Mouse (Mus musculus): ENCODE measurements at regions not wholly inside any gene's neighbourhood (a gene's known extent, or its start where the extent isn't known, plus 50 kb on each side); places are given as distances from the start of the nearest gene placed in this dataset.

DNA sequence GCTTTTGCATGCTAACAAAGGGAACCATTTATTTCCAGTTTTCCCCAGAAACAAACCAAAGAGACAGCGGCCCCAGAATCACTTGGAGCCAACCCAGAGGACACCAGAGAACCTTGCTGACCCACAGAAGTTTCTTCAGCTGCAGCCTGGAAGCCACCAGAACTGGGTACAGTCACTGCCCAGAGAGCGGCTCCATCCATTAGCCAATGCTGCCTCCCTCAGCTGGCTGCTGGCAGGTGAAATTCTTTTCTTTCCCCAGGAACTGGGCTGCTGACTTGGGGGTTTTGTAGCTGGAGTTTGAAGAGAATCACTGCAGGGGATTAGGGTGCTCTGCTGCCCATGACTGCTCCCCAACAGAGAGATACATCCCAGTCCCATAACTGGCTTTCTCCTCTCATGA lies 140.6 kb upstream of the Dynlrb2 start:
- DNase-seq (ENCODE audit: low read depth, low spot score) = no peak
- Histone ChIP-seq H3K27me3 (ENCODE audit: control insufficient read depth, insufficient read depth, low read length, poor library complexity, severe bottlenecking) (no peaks in the 10 kb centered on the region), H3K36me3 (ENCODE audit: control insufficient read depth, insufficient read depth, low read length, poor library complexity, severe bottlenecking) (no peaks in the 10 kb centered on the region)

DNA sequence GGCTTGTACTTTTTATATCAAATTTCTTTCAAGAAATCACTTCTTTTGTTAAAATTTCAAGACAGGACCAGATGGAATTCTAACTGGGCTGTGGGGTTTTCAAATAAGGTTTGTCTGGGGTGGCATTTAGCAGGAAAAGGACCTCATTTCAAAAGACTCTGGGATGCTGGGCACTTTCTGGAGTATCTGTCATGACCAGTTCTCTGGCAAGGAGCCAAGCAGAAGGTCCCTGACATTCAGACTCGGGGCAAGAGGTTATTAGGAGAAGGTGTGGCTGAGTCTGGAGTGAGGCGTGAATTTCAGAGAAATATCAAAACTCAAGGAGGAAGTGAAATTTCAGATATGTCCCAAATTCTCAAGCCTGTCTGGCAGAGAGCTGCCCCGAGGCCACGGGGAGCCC lies 142.4 kb upstream of the Dynlrb2 start:
- DNase-seq (ENCODE audit: low read depth, low spot score) = no peak
- Histone ChIP-seq H3K36me3 (ENCODE audit: control insufficient read depth, insufficient read depth, low read length, poor library complexity, severe bottlenecking) (no peaks in the 10 kb centered on the region), H3K27me3 (ENCODE audit: control insufficient read depth, insufficient read depth, low read length, poor library complexity, severe bottlenecking) (no peaks in the 10 kb centered on the region)

DNA sequence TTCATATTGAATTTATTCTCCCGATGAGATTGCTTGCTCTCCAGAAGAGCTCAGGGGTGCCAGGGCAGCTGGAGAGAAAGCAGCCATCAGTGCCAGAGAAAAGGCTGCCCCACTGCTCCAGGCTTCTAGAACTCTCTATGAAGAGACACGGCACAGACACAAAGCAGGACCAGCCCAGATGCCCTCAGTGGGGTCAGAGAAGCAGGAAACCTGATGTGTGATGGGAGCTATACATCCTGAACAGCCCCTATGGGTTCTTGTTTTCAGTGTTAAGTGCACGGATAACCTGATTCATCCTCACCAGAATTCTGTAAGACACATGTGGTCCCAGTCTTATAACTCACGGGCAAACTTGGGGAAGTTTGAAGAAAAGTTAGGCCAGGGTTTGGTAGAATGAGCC lies 145.0 kb upstream of the Dynlrb2 start:
- no peaks in the 10 kb centered on the region for H3K27me3 ChIP-seq (ENCODE audit: control insufficient read depth, insufficient read depth, low read length, poor library complexity, severe bottlenecking)
- DNase-seq (ENCODE audit: low read depth, low spot score) = no peak

DNA sequence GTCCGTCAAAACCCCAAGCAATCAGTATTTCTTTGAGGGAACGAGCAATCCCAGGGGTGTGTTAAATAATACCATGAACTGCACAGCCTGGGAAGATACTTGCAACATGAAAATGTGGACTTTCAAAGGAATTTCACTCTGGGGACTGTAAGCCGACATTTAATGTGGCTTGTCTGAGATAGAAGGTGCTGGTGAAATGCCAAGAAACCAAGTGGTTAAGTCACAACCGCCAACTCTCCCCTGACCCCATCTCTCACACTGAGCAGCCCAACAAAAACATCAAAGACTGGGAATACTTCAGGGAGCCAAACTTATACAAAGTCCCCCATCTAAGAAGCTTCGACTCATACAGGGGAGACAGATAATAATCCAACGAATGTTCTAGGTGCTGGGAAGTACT lies 150.0 kb upstream of the Dynlrb2 start:
- H3K27me3 ChIP-seq (ENCODE audit: control insufficient read depth, insufficient read depth, low read length, poor library complexity, severe bottlenecking) = no peaks in the 10 kb centered on the region
- no peak for DNase-seq (ENCODE audit: low read depth, low spot score)
- no peaks in the 10 kb centered on the region for H3K36me3 ChIP-seq (ENCODE audit: control insufficient read depth, insufficient read depth, low read length, poor library complexity, severe bottlenecking)

More for the DNA sequence above, 145.0 kb upstream of the Dynlrb2 start:
- H3K36me3 ChIP-seq (ENCODE audit: control insufficient read depth, insufficient read depth, low read length, poor library complexity, severe bottlenecking) = no peaks in the 10 kb centered on the region

- H3K27me3 ChIP-seq (ENCODE audit: control insufficient read depth, insufficient read depth, low read length, poor library complexity, severe bottlenecking) = no peaks in the 10 kb centered on the region
- DNase-seq (ENCODE audit: low read depth, low spot score) = no peak
- H3K36me3 ChIP-seq (ENCODE audit: control insufficient read depth, insufficient read depth, low read length, poor library complexity, severe bottlenecking) = no peaks in the 10 kb centered on the region
Observed at GRCm38 (mm10) chr8:116353911-116354310, 150.9 kb upstream of the Dynlrb2 start.

DNA sequence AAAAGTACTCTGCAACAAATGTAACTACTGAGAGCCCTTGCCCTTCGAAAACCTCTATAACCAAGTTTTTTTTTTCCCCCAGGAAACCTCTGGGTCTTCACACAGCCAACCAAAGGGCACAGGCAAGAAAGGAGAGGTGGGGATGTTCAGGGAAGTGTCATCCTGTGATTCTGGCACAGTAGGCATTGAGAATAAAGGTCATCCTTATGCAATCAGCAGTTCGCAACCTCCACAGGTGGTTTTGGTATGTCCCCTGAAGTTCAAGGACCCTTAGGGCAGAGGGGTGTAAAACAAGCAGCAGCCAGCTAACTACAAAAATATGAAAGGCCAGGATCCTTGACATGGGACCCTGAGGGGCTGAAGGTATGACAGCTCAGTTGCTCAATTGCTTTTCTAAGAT lies 152.1 kb upstream of the Dynlrb2 start:
- Histone ChIP-seq H3K36me3 (ENCODE audit: control insufficient read depth, insufficient read depth, low read length, poor library complexity, severe bottlenecking) (no peaks in the 10 kb centered on the region), H3K27me3 (ENCODE audit: control insufficient read depth, insufficient read depth, low read length, poor library complexity, severe bottlenecking) (no peaks in the 10 kb centered on the region)
- DNase-seq (ENCODE audit: low read depth, low spot score) = no peak

- no peak for DNase-seq (ENCODE audit: low read depth, low spot score)
- no peaks in the 10 kb centered on the region for H3K36me3 ChIP-seq (ENCODE audit: control insufficient read depth, insufficient read depth, low read length, poor library complexity, severe bottlenecking)
- H3K27me3 ChIP-seq (ENCODE audit: control insufficient read depth, insufficient read depth, low read length, poor library complexity, severe bottlenecking) = no peaks in the 10 kb centered on the region
Observed at GRCm38 (mm10) chr8:116348971-116349370, 155.8 kb upstream of the Dynlrb2 start.

- no peak for DNase-seq (ENCODE audit: low read depth, low spot score)
- Histone ChIP-seq H3K36me3 (ENCODE audit: control insufficient read depth, insufficient read depth, low read length, poor library complexity, severe bottlenecking) (no peaks in the 10 kb centered on the region), H3K27me3 (ENCODE audit: control insufficient read depth, insufficient read depth, low read length, poor library complexity, severe bottlenecking) (no peaks in the 10 kb centered on the region)
Observed at GRCm38 (mm10) chr8:116346990-116347389, 157.8 kb upstream of the Dynlrb2 start.

- Histone ChIP-seq H3K36me3 (ENCODE audit: control insufficient read depth, insufficient read depth, low read length, poor library complexity, severe bottlenecking) (no peaks in the 10 kb centered on the region), H3K27me3 (ENCODE audit: control insufficient read depth, insufficient read depth, low read length, poor library complexity, severe bottlenecking) (no peaks in the 10 kb centered on the region)
- no peak for DNase-seq (ENCODE audit: low read depth, low spot score)
Observed at GRCm38 (mm10) chr8:116344590-116345222, 160.1 kb upstream of the Dynlrb2 start.

DNA sequence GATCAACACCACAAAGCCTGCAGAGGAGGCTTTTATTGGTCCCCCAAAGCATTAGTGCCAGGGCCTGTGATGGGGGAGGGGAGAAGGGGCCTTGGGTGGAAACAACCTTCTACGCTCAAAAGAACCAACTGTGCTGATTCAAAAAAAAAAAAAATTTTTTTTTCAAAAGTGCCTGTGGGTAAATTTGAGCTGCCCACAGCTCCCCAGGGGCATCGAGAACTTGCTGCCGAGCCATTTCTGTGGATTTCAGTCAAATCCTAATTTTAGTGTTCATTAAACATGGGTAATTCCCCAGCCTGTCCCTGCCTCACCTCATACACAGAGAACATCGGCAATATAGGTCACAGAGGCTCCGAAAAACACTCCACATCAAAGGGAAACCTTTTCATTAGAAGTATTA lies 161.2 kb upstream of the Dynlrb2 start:
- Histone ChIP-seq H3K27me3 (ENCODE audit: control insufficient read depth, insufficient read depth, low read length, poor library complexity, severe bottlenecking) (no peaks in the 10 kb centered on the region), H3K36me3 (ENCODE audit: control insufficient read depth, insufficient read depth, low read length, poor library complexity, severe bottlenecking) (no peaks in the 10 kb centered on the region)
- DNase-seq (ENCODE audit: low read depth, low spot score) = no peak

DNA sequence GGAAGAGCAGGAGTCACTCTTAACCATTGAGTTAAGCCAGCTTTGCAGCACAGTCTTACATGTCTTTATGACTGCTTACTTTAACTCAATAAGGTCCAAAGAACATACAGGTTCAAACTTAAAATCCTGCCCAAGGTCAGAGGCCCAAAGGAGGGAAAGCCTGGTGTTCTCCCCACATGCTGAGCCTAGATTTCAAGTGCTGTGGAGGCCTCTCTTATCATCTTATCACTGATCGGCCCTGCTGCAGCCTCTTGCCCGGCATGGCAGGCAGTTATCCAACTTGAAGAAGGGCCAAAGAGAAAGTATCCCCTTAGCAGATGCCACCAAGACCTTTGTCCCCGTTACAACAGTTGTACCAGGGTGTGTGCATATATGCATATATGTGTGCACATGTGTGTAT lies 170.0 kb upstream of the Dynlrb2 start:
- DNase-seq (ENCODE audit: low read depth, low spot score) = no peak
- H3K27me3 ChIP-seq (ENCODE audit: control insufficient read depth, insufficient read depth, low read length, poor library complexity, severe bottlenecking) = no peaks in the 10 kb centered on the region
- H3K36me3 ChIP-seq (ENCODE audit: control insufficient read depth, insufficient read depth, low read length, poor library complexity, severe bottlenecking) = no peaks in the 10 kb centered on the region

DNA sequence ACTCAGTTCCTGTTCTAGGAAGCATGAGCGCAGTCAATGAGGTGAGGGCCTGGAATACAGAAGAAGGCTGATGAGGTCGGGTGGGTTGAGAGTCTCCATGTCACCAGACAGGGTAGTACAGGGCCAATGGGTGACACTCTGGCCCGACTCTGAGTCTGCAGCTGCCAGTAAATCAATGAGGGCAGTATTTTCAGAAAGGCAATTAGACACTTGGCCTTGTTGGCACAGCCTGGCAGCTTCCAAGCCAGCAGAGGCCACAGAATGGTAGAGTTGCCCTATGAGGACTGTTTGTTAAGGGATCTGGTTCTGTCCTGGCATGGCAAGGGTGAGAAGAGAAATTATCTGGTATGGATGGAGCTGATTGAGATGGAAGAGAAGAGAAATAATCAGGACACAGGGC lies 170.7 kb upstream of the Dynlrb2 start:
- Histone ChIP-seq H3K27me3 (ENCODE audit: control insufficient read depth, insufficient read depth, low read length, poor library complexity, severe bottlenecking) (no peaks in the 10 kb centered on the region), H3K36me3 (ENCODE audit: control insufficient read depth, insufficient read depth, low read length, poor library complexity, severe bottlenecking) (no peaks in the 10 kb centered on the region)
- no peak for DNase-seq (ENCODE audit: low read depth, low spot score)

DNA sequence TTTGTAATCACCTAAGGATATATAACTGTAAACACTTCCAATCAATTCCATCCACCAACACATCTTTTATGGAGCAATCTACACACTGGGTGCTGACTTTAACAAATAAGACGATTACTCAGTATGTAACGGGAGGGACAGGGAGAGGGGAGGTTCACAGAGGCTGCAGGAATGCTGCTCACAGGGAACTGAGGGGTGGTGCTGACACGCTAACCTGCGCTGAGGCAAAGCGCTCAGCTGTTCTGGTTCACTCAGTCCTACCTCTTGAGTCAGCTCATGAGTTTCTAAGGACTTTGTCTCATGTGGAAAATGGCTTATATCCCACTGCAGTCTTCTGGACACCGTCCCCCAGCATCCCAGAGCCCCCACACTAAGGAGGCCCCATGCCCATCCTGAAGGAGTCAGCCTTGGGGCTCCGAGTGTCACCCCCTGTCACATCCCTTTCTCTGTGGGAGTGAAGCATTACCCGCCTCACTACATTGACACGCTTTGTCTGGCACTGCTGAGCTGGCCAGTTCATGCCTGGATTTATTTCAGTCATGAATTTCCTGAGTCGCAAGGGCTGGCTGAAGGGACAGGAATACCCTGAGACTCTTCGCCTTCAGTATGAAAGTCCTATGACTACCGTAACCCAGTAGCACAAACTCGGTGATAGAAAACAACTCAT lies 184.6 kb upstream of the Dynlrb2 start:
- Histone ChIP-seq H3K27me3 (ENCODE audit: control insufficient read depth, insufficient read depth, low read length, poor library complexity, severe bottlenecking) (no peaks in the 10 kb centered on the region), H3K36me3 (ENCODE audit: control insufficient read depth, insufficient read depth, low read length, poor library complexity, severe bottlenecking) (no peaks in the 10 kb centered on the region)
- no peak for DNase-seq (ENCODE audit: low read depth, low spot score)

- H3K36me3 ChIP-seq (ENCODE audit: control insufficient read depth, insufficient read depth, low read length, poor library complexity, severe bottlenecking) = no peaks in the 10 kb centered on the region
- DNase-seq (ENCODE audit: low read depth, low spot score) = no peak
- no peaks in the 10 kb centered on the region for H3K27me3 ChIP-seq (ENCODE audit: control insufficient read depth, insufficient read depth, low read length, poor library complexity, severe bottlenecking)
Observed at GRCm38 (mm10) chr8:116315410-116315809, 189.4 kb upstream of the Dynlrb2 start.

GRCm38 (mm10) chr8:116314429-116315092 lies 190.2 kb upstream of the Dynlrb2 start:
- no peaks in the 10 kb centered on the region for H3K36me3 ChIP-seq (ENCODE audit: control insufficient read depth, insufficient read depth, low read length, poor library complexity, severe bottlenecking)
- DNase-seq (ENCODE audit: low read depth, low spot score) = no peak
- no peaks in the 10 kb centered on the region for H3K27me3 ChIP-seq (ENCODE audit: control insufficient read depth, insufficient read depth, low read length, poor library complexity, severe bottlenecking)
